Mouse (Mus musculus): ENCODE measurements around the gene Fryl.

GRCm38 (mm10) chr5:73044055-73044454 lies 212.4 kb downstream of the Fryl start:
- no peak for TF ChIP-seq CTCF (IDR thresholded peaks at IDR 0.05; ENCODE audit: low read depth, low read length)
- TF ChIP-seq TAL1 (conservative IDR thresholded peaks at IDR 0.05; ENCODE audit: low read depth, low read length) = no peak
- no peak for TF ChIP-seq POLR2AphosphoS5 (IDR thresholded peaks at IDR 0.05; ENCODE audit: insufficient replicate concordance, low read depth, low read length)
- TF ChIP-seq GATA2 (IDR thresholded peaks at IDR 0.05; ENCODE audit: borderline replicate concordance, low read depth, low read length) = no peak

Data from G1E (cell line).